Mouse (Mus musculus) embryonic facial prominence, embryonic 11.5 days (tissue): ENCODE data around the gene Jup. TPM values are rescaled to one million over a fixed set of nuclear protein-coding genes. Genes with fewer than 3 reads are reported as not detected.

ENCODE experiments used
- ATAC-seq: fragments of 200-750 bp; cut with Nextera tagmentation; replicated peaks from 2 replicates; pipeline ENCODE4 v1.8.0; 2017; ENCODE audit warnings: low read depth; ENCODE audit not compliant: insufficient number of reproducible peaks, low FRiP score, low TSS enrichment
- DNase-seq: peaks from one replicate; pipeline ENCODE4 v3.0.0-alpha.2; 2015; ENCODE audit warnings: low spot score
- H3K27ac ChIP-seq: fragments of 300-500 bp; sonication (generic); replicated peaks from 2 replicates; pipeline ENCODE4 v1.5.1; 2014; ENCODE audit warnings: mild to moderate bottlenecking, low read depth, low read length, control low read depth
- H3K27me3 ChIP-seq: fragments of 300-500 bp; sonication (generic); 2 replicates; pipeline ENCODE4 v1.6.1; 2014; ENCODE audit warnings: mild to moderate bottlenecking, low read length, moderate library complexity, mixed read lengths; ENCODE audit not compliant: control insufficient read depth, insufficient read depth
- H3K36me3 ChIP-seq: fragments of 300-500 bp; sonication (generic); replicated peaks from 2 replicates; pipeline ENCODE4 v1.6.1; 2014; ENCODE audit warnings: low read depth, mild to moderate bottlenecking, low read length, moderate library complexity, mixed read lengths; ENCODE audit not compliant: control insufficient read depth, insufficient read depth
- H3K4me1 ChIP-seq: fragments of 300-500 bp; sonication (generic); 2 replicates; pipeline ENCODE4 v1.6.1; 2014; ENCODE audit warnings: low read length, mixed read lengths; ENCODE audit not compliant: control insufficient read depth, insufficient read depth
- H3K4me2 ChIP-seq: fragments of 300-500 bp; sonication (generic); 2 replicates; pipeline ENCODE4 v1.6.1; 2014; ENCODE audit warnings: low read depth, mild to moderate bottlenecking, control low read depth, low read length, moderate library complexity
- H3K4me3 ChIP-seq: fragments of 300-500 bp; sonication (generic); 2 replicates; pipeline ENCODE4 v1.5.1; 2014; ENCODE audit warnings: low read depth, low read length, control low read depth
- H3K9ac ChIP-seq: fragments of 300-500 bp; sonication (generic); replicated peaks from 2 replicates; pipeline ENCODE4 v1.6.1; 2014; ENCODE audit warnings: mild to moderate bottlenecking, control low read depth, low read length
- H3K9me3 ChIP-seq: fragments of 300-500 bp; sonication (generic); replicated peaks from 2 replicates; pipeline ENCODE4 v1.6.1; 2016; ENCODE audit warnings: mild to moderate bottlenecking, low read length, inconsistent platforms, mixed read lengths; ENCODE audit not compliant: control insufficient read depth
- WGBS: fragments of 180-500 bp; shearing (Covaris S2); extraction: QIAGEN DNeasy Blood & Tissue Kit; methylation state at CpG from one replicate; pipeline ENCODE4 v1.1.7; 2014; 5-methylcytosine and 5-hydroxymethylcytosine counted together
- polyA plus RNA-seq: library from polyadenylated mRNA; unstranded; fragments of >200 nt; fragmentation: Nextera tagmentation; extraction: Ambion mirVana; gene quantifications from 2 replicates; pipeline ENCODE4 v1.2.1, GENCODE M21; 2014

Gene Jup
- polyA plus RNA-seq, 1 experiment from 2014 or later: 31.8 TPM

DNA sequence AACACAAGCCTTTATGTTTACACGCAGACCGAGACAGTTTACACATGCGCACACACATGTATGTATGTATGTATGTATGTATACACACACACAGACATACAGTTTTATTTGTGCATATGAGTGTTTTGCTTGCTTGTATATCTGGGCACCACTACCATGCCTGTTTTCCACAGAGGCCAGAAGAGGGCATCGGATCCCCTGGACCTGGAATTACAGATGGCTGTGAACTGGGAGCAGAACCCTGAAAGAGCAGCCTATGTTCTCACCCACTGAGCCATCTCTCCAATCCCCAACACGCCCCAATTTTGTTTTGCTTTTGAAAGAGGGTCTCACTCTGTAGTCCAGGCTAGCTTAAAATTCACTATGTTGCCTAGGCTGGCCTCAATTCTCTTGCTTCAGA, 40.2 kb downstream of the Jup start:
- H3K4me3 ChIP-seq: no peak overlapping the region
- H3K36me3 ChIP-seq: no peaks in the 10 kb centered on the region
- H3K9me3 ChIP-seq: no peaks in the 10 kb centered on the region
- WGBS: 52% methylated on average over 5 of the region's 5 CpGs
- DNase-seq (no peak), ATAC-seq (no peak)
- H3K9ac ChIP-seq: no peak overlapping the region
- no peak overlapping the region for H3K4me2 ChIP-seq
- no peak overlapping the region for H3K27ac ChIP-seq
- no peaks in the 10 kb centered on the region; the same call in 1 of the 2 replicates for H3K4me1 ChIP-seq
- H3K27me3 ChIP-seq: peaks cover 37% of the 10 kb centered on the region

DNA sequence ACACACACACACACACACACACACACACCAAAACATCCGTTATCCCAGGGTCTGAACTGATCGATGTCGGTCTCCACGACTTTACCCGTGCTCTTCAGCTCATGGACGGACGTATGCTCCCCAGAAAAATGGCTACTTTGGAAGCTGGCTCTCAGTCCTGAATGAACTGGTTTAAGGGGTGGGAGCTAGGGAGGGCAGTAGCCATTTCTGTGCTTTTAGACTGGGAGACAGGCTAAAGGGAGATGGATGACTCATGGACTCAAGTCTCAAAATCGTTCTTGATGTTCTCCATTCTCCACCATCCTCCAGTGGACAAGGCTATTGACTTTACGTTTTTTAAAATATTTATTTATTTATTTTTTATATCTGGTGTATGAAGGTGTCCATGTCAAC, 40.7 kb downstream of the Jup start:
- no peak for ATAC-seq
- Histone ChIP-seq H3K9ac (no peak overlapping the region; the same call in 1 of the 2 replicates), H3K27ac (no peak overlapping the region), H3K9me3 (no peaks in the 10 kb centered on the region), H3K4me3 (peak overlapping the region; percentile 44), H3K36me3 (no peaks in the 10 kb centered on the region), H3K4me1 (no peaks in the 10 kb centered on the region; the same call in none of the 2 replicates), H3K27me3 (peaks cover 37% of the 10 kb centered on the region), H3K4me2 (peak overlapping the region; percentile 82; the same call in 1 of the 2 replicates)
- WGBS: 20% methylated on average over 9 of the region's 9 CpGs
- DNase-seq: no peak

DNA sequence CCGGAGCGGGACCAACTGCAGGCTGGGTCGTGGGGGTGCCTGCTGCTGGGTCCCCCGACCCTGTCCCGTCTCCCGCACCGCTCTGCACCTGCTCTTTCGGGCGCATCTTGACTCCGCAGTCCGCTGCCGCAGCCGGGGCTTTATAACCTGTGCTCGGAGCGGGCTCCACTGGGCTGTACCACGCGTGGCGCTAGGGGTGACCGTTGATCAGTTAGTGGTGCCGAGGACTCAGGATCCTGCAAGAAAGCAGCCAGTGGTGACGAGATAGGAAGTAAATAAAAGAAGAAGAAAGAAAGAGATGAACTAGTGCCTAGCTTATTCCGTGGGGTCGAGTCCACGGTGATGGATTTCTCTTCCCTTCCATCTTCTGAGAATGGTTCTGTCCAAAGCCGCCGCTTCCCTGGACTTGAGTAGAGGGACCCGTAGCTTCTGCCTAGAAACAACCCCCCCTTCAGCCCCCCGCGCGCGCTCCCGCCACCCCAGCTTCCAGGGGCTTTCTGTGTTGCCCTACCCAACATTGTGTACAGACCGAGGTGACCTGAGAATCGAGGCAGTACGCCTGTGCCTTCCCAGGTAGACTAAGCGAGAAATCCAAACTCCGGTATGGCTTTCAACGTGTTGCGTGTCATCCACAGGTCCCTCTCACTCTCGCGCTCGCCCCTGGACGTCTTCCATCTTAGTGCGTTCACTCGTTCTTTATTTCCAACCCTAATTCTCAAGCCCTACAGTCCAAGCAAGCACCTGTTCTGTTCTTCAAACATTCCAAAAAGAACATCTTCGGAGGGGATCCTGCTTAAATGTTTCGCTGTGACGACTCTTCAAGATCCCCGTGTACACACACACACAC, 41.4 kb downstream of the Jup start, which contains the start of gene Hap1:
Gene Hap1 (minus strand): TSS at position 157 of the 847 bp plus-strand sequence.
- no peak within 1 kb of the TSS for H3K27ac ChIP-seq
- peaks cover 37% of the 10 kb centered on the region for H3K27me3 ChIP-seq
- no peaks in the 10 kb centered on the region for H3K36me3 ChIP-seq
- 1% methylated on average over 49 of the region's 49 CpGs for WGBS
- no peaks in the 10 kb centered on the region; the same call in none of the 2 replicates for H3K4me1 ChIP-seq
- no peaks in the 10 kb centered on the region for H3K9me3 ChIP-seq
- peak within 1 kb of the TSS; percentile 44 for H3K4me3 ChIP-seq
- H3K9ac ChIP-seq: peak within 1 kb of the TSS; percentile 57
- peak within 1 kb of the TSS; percentile 82 for H3K4me2 ChIP-seq
- ATAC-seq: peak; percentile 35; the same call in 1 of the 2 replicates
- DNase-seq: peak; percentile 82

DNA sequence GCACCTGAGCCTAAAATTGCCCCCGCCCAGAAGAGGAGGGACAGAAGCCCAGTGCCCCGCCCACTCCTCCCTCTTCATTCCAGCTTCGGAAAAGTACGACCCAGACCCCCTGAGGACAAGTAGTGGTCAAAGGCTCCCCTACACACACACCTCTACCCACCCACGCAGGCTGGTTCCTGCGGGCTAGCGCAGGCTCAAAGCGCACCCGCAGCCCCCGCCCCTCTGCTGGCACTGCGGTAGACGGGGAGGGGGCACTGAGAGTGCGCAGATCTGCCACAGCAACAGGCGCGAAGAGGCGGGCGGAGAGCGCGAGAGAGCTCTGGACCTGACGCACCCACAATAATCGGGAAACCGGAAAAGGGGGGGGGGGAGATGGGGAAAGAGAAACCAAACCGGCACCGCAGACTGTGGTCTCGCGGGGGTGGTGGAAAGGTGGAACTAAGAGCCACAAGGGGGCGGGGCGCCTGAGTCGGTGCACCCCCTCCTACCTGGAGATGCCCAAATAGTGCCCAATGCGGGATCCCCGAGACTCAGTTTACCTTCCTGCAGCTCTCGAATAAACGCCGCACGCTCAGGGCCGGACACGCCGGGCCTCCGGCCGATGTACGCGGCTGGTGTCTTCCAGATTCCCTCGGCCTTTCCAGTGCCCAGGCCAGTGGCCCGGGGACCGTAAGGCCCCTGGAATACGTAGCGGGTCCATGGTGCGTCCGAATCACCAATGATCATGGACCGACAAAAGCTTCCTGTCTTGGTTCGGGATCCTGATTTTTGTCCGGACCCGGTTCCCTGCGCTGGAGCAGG, 42.2 kb downstream of the Jup start:
- peak overlapping the region; percentile 82 for H3K4me2 ChIP-seq
- H3K4me3 ChIP-seq: peak overlapping the region; percentile 44
- H3K9ac ChIP-seq: peak overlapping the region; percentile 57
- ATAC-seq (no peak; the same call in 1 of the 2 replicates), DNase-seq (peak; percentile 35)
- 2% methylated on average over 54 of the region's 54 CpGs for WGBS
- no peaks in the 10 kb centered on the region for H3K9me3 ChIP-seq
- H3K27me3 ChIP-seq: peaks cover 37% of the 10 kb centered on the region
- H3K27ac ChIP-seq: no peak overlapping the region
- no peaks in the 10 kb centered on the region for H3K36me3 ChIP-seq
- H3K4me1 ChIP-seq: no peaks in the 10 kb centered on the region; the same call in none of the 2 replicates

DNA sequence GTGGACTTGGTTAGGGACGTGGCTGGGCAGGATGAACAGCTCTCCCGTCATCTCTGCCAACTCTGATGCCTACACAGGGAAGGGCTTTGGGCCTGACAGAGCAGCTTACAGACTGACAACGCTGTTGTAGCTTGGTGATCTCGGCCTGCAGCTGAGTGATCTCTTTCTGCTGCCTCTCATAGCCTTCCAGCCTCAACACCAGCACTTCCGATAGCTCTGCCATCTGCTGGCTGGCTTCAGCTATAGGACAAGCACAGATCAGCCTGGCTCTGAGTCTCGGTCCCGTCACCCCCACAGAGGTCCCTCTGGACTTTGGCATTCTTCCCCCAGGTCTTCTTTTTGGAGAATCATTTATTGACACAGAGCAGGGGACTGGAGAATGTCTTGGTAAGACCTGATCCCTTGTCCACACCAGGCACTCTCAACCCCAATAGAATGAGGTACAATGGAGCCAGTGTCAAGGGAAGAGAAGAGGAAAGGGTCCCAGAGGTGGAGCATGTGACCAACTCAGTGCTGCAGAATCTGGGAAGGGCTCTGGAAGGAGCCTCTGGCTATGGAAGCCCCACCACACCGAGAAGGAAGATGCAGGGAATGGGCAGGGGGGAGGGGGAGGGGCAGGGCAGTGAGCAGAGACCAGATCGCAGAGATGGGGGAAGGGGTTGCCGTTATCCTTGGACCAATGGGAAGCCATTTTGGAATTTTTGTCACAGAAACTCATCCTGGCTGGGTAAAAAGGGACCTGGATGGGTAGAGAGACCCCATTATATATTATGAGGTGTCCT, 45.3 kb downstream of the Jup start:
- H3K36me3 ChIP-seq: no peaks in the 10 kb centered on the region
- H3K9me3 ChIP-seq: no peaks in the 10 kb centered on the region
- H3K27me3 ChIP-seq: peaks cover 35% of the 10 kb centered on the region
- no peak for ATAC-seq
- 28% methylated on average over 10 of the region's 10 CpGs for WGBS
- no peak overlapping the region for H3K4me3 ChIP-seq
- no peak overlapping the region for H3K27ac ChIP-seq
- no peak overlapping the region for H3K4me2 ChIP-seq
- H3K4me1 ChIP-seq: no peaks in the 10 kb centered on the region; the same call in none of the 2 replicates
- H3K9ac ChIP-seq: no peak overlapping the region
- peak; percentile 36 for DNase-seq

DNA sequence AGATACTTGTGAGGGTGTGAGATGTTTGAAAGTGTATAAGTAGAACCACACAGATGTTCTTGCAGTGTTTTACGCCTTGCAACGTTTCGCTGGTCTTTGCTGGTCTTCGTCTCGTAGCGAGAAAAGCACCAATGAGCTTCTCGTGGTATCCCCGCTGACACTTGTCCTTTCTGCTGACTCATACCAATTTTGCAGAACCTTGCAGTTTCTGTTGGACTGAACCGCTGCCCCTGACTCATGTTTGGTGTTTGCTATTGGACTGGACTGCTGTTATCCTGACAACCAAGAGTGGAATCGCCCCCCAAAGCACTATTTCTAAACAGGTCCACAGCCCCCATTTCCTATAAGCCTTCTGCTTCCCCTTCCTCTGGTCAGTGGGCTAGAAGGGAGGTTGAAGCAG, 53.3 kb downstream of the Jup start:
- Histone ChIP-seq H3K27me3 (no peaks in the 10 kb centered on the region), H3K9me3 (no peaks in the 10 kb centered on the region)

DNA sequence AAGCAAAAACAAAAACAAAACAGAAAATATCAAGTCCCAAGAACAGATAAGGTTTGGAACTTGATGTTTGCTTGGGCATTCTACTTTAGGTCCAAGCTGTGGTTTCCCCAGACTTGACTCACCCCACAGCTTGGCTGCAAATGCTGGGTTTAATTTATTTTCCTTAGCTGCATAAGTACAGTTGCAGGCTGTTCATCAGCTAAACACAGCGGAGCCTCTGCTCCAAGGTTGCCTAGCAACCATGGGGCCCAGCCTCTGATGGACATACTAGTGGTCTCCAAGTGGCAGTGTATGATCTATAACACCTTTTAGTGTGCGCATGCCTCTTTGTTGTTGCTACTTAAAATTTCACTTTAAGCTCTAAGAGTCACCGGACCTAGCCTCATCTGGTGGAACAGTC, 61.8 kb downstream of the Jup start:
- H3K36me3 ChIP-seq: no peaks in the 10 kb centered on the region
- no peaks in the 10 kb centered on the region for H3K4me1 ChIP-seq
- no peaks in the 10 kb centered on the region for H3K27me3 ChIP-seq
- no peaks in the 10 kb centered on the region for H3K9me3 ChIP-seq
- H3K27ac ChIP-seq: no peak overlapping the region
- no peak overlapping the region for H3K4me2 ChIP-seq
- H3K4me3 ChIP-seq: no peak overlapping the region
- 73% methylated on average over 3 of the region's 3 CpGs for WGBS
- ATAC-seq: no peak
- DNase-seq: peak; percentile 66
- no peak overlapping the region for H3K9ac ChIP-seq

More for the DNA sequence above, 53.3 kb downstream of the Jup start:
- Histone ChIP-seq H3K27ac (no peak overlapping the region), H3K9ac (no peak overlapping the region), H3K4me1 (no peaks in the 10 kb centered on the region), H3K4me2 (no peak overlapping the region), H3K4me3 (no peak overlapping the region), H3K36me3 (no peaks in the 10 kb centered on the region)
- ATAC-seq (no peak), DNase-seq (no peak)
- 92% methylated on average over 10 of the region's 10 CpGs for WGBS
